Mouse (Mus musculus) yolk sac, embryonic 10.5 days (tissue): ENCODE measurements around the gene Pax8.

Source experiments
- DNase-seq: peaks from one replicate; pipeline ENCODE4 v3.0.0-alpha.2; 2017; ENCODE audit warnings: low spot score

Pax8 gene

GRCm38 (mm10) chr2:24413172-24413571, 62.2 kb downstream of the Pax8 start:
- no peak for DNase-seq

DNA sequence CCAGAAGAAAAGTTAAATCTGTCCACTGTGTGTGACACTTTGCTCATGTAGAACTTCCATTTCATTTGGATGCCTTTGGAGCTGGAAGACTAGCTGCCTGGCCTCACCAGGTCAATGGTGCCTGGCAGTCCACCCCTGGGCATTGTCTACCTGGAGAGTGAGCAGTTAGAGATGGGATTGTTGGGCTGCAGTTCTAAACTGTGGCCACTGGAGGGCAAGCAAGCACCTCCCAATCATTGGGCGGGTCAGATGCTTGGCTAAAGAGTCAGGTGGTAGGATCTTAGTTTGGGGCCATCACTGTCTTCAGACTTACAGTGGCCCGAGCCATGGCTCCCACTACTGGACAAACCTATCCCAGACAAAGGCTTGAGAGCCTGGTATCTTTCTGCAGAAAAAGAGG, 66.2 kb downstream of the Pax8 start:
- peak; percentile 43 for DNase-seq

DNA sequence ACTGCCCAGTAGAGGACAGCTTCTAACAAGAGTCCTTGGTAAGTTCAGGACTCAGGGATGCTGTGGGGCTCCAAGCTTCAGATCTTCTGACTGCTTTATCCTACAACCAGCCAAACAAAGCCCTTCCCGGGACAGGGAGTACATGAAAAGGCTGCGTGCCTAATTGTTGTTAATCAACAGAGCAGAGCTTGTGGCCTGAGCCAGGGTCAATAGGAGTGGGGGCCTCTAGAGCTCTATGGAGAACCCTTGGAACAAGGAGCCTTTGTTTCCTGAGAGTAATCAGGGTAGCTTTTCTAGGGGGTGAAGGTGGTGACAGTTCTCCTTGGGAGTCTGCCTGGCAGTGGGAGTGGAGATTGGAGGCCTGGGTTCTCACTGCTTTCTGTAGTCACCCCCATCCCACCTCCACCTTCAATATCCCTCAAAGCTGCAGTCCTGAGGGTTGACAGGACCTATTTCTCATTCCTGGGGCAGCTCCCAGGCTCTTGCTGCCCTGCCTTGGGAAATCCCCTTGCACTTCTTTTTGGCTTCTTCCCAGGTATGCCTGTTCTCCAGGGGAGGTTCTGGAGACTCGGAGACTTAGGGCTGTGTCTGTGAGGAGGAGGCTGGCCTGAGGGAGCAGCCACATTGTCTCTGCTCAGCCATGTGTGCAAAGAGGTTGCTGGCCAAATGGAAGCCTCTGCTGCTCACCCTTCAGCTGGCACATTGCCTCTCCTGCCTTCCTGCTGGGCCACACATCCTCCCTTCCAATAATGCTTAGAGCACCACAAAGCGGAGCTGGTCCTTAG, 67.5 kb downstream of the Pax8 start:
- DNase-seq = no peak

GRCm38 (mm10) chr2:24405345-24406012, 69.9 kb downstream of the Pax8 start:
- DNase-seq = peak; percentile 77

GRCm38 (mm10) chr2:24400711-24401110, 74.7 kb downstream of the Pax8 start:
- DNase-seq = no peak

DNA sequence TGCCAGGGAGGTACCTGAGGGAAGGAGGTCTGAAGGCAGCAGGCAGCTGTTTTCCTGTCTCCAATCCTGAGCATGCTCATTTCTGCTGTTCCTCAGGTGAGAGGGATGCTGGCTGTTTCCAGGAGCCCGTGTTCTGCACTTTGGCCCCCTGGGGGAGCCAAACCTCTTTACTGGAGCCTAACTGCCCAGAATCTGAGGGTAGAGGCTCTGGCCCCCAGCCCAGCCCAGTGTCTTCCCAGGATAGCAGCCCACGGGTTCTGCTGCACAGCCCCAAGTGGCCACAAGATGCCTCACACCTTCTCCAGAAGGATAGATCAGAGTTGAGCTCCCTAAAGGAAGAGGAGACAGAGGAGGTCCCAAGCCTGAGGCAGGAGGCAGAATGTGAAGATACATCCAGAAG, 78.3 kb downstream of the Pax8 start:
- DNase-seq = no peak

GRCm38 (mm10) chr2:24393251-24393650, 82.1 kb downstream of the Pax8 start:
- DNase-seq = no peak

- DNase-seq = no peak
Observed at GRCm38 (mm10) chr2:24387361-24388283, 87.8 kb downstream of the Pax8 start.

DNA sequence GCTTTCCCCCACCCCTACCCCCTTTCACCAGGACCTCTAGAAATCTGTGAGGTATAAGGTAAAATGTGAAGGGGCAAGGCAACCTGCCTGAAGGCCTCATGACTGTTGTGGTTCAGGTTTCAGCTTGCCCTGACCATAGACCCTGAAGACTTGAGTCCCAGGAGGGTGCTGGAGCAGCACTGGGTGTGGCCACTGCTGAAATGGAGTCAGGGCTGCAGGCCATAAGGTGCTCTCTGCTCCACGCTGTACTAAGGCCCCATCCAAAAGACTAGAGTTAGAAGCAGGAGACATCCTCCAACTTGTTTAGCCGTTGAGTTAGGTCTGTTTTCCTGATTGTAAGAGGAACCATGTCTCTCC, 88.5 kb downstream of the Pax8 start:
- DNase-seq = no peak

- DNase-seq = no peak
Observed at GRCm38 (mm10) chr2:24386158-24386963, 89.0 kb downstream of the Pax8 start.

DNA sequence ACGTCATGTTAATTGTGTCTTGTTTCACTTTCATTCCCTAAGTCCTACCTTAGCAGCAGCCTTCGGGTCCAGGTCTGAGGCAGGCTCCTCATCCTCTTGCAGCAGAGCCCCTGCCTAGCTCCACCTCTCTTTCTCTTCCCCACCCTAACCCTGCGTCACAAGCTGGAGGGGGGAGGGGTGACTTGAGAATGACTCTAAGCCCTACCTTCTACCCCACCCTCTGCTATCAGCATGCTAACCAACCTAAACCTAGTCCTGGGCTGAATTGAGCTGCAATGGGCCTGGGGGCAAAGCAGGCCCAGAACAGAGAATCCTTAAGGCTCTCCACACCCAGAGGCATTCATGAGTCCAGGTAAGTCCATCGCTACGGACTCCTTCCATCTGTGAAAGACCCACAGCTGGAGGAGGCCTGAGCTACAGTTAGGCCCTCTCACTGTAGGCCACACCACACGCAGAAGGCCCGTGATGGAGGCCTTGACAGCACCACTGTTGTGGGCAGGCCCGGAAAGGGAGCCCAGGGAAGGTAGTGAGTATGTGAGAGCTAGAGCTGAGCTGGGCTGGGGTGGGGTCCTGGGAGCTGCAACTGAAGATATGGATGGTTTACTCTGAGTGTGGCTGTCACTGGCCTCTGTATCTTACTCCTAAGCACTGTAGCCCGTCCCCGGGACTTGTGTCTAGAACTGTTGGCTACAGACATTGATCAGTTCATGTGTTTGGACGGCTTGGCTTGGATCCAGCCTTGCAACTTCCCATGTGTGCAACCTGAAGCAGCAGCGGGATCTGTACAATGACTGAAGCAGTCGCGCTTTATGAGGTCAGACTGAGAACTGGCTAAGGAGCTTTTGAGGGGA, 90.1 kb downstream of the Pax8 start:
- DNase-seq = no peak

DNA sequence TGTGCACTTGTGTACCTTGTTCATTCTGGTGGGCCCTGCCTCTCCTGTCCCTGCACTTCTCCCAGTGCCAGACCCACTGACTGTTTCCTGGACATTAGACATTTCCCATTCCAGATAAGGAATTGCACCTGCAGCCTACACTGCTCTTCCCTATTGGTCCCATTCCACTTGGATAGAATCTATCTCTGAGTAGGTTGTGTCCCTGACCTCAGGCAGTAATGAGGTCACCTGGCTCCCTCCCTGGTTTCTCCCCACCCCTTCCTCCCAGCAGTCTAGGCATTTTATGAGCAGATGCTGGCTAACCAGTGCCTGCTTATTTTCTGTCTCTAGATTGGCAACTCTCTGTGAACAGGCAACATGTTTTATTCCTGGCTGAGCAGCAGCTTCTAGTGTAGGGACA, 91.0 kb downstream of the Pax8 start:
- no peak for DNase-seq

DNA sequence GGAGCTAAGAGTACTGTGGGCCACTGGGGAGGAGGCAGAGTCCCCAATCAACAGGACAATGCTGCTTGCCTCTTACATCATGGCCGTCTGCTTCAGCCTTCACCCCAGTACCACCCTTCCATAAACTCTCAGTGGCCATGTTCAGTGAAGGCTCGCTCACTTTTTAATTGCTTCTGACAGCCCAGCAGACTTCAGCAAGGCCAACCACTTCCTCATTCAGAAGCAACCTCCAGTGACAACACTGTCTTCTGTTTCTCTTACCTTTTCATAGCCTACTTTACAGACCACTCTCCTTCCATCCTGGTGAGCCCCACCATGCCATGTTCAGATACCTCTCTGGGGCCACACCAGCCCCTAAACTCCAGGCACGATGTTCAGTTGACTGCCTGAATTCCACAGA, 91.8 kb downstream of the Pax8 start:
- no peak for DNase-seq

- no peak for DNase-seq
Observed at GRCm38 (mm10) chr2:24382456-24383230, 92.8 kb downstream of the Pax8 start.

- DNase-seq = peak; percentile 6
Observed at GRCm38 (mm10) chr2:24378747-24379450, 96.5 kb downstream of the Pax8 start.
